Mouse (Mus musculus) CD4-positive helper T cell, adult 2 months (primary cell): ENCODE results near the gene Olfr110.
"Not testable (repeated sequence)": the region's sequence is repeated elsewhere in the genome, so short reads cannot be mapped to it uniquely, and the experiment has no call there.

Source experiments
- DNase-seq: peaks from one replicate; pipeline ENCODE4 v3.0.0-alpha.2; 2012; ENCODE audit warnings: low read depth, missing footprints, low spot score

Gene Olfr110

GRCm38 (mm10) chr17:37491930-37492518 is at the start of gene Olfr110:
Gene Olfr110 (plus strand): TSS chr17:37492468.
- DNase-seq: no peak

GRCm38 (mm10) chr17:37445180-37445579 is 47.1 kb upstream of the Olfr110 start, which contains the start of gene Olfr108:
Gene Olfr108 (plus strand): TSS chr17:37445480.
- no peak for DNase-seq

- DNase-seq: no peak
Observed at GRCm38 (mm10) chr17:37458616-37459015, 33.7 kb upstream of the Olfr110 start, which contains the start of gene Olfr109. Gene Olfr109 (plus strand): TSS chr17:37458916.

GRCm38 (mm10) chr17:37483452-37483851 is 8.8 kb upstream of the Olfr110 start, which contains the start of gene H2-M2:
Gene H2-M2 (minus strand): TSS chr17:37483552.
- no peak for DNase-seq

GRCm38 (mm10) chr17:37507730-37508129 is 15.5 kb downstream of the Olfr110 start, which contains the start of gene Olfr111:
Gene Olfr111 (plus strand): TSS chr17:37508030.
- DNase-seq: no peak

- DNase-seq: not testable (repeated sequence)
Observed at GRCm38 (mm10) chr17:37524612-37525011, 32.3 kb downstream of the Olfr110 start.

- DNase-seq: not testable (repeated sequence)
Observed at GRCm38 (mm10) chr17:37525427-37525826, 33.2 kb downstream of the Olfr110 start.

- DNase-seq: no peak
Observed at GRCm38 (mm10) chr17:37535173-37535572, 42.9 kb downstream of the Olfr110 start.

GRCm38 (mm10) chr17:37538416-37538815 is 46.1 kb downstream of the Olfr110 start:
- not testable (repeated sequence) for DNase-seq

GRCm38 (mm10) chr17:37541454-37542119 is 49.3 kb downstream of the Olfr110 start:
- no peak for DNase-seq

GRCm38 (mm10) chr17:37543800-37544435 is 51.6 kb downstream of the Olfr110 start:
- no peak for DNase-seq
